ENCODE assay signal across 28 mouse cellular contexts in the genomic region with DNA sequence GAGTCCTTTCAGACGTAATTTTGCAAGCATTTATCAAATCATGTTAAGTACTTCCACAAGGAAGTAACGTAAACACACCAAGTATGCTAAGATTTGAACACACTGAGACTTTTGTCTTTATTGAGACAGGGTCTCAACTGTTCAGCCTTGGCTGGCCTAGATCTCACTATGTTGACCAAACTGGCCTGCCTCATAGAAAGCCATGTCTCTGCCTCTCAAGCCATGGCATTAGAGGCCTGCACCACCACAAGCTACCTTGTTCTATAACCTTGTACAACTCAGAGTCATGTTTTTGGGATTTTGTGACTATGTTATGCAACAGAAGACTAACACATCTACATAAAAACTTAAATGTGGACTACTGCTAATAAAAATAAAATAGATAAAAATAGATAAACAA.
"Had no signal": no experiment of that assay in that cellular context is flagged by ENCODE, and none has a peak within 500 bp of the region (broad histone marks: within the 10 kb centered on the region; RNA-seq: fewer than 3 reads in every experiment).

No protein-coding gene starts in this region.

- H3K9ac ChIP-seq: embryonic facial prominence, embryonic 12.5 days; embryonic facial prominence, embryonic 13.5 days; embryonic facial prominence, embryonic 15.5 days; forebrain, embryonic 12.5 days; forebrain, embryonic 13.5 days; forebrain, embryonic 15.5 days; forebrain, postnatal 0 days had no signal

- H3K9me3 ChIP-seq: embryonic facial prominence, embryonic 10.5 days; embryonic facial prominence, embryonic 12.5 days; embryonic facial prominence, embryonic 13.5 days; embryonic facial prominence, embryonic 15.5 days; forebrain, embryonic 10.5 days; forebrain, embryonic 12.5 days; forebrain, embryonic 13.5 days; forebrain, embryonic 15.5 days had no signal

- DNase-seq: cerebellum, adult 2 months; cerebellum, adult 8-10 months; cerebellum, adult 9-10 months; cerebellum, adult 9-11 months; cerebellum, postnatal 10 days; cerebellum, postnatal 14 days; cerebellum, postnatal 25 days; cerebellum, postnatal 36 days; embryo, embryonic 11 days; forebrain, postnatal 0 days; gastrocnemius, adult 2 months; gastrocnemius, postnatal 10 days; gastrocnemius, postnatal 14 days; gastrocnemius, postnatal 25 days; gastrocnemius, postnatal 36 days; heart, adult 18-20 months; heart, adult 2 months had no signal

- ATAC-seq: forebrain, embryonic 13.5 days; forebrain, embryonic 14.5 days; forebrain, embryonic 15.5 days; forebrain, embryonic 16.5 days; forebrain, postnatal 0 days had no signal

- H3K4me3 ChIP-seq: embryonic facial prominence, embryonic 10.5 days; embryonic facial prominence, embryonic 12.5 days; embryonic facial prominence, embryonic 13.5 days; embryonic facial prominence, embryonic 15.5 days; erythroblast, embryonic 14.5 days; forebrain, embryonic 10.5 days; forebrain, embryonic 12.5 days; forebrain, embryonic 13.5 days; forebrain, embryonic 15.5 days; gastrocnemius, adult 2 months; heart, adult 2 months had no signal

- H3K4me1 ChIP-seq: embryonic facial prominence, embryonic 10.5 days; embryonic facial prominence, embryonic 12.5 days; embryonic facial prominence, embryonic 13.5 days; embryonic facial prominence, embryonic 15.5 days; forebrain, embryonic 10.5 days; forebrain, embryonic 12.5 days; forebrain, embryonic 13.5 days; forebrain, embryonic 15.5 days had no signal

- H3K27me3 ChIP-seq: embryonic facial prominence, embryonic 12.5 days; embryonic facial prominence, embryonic 13.5 days; embryonic facial prominence, embryonic 15.5 days; forebrain, embryonic 12.5 days; forebrain, embryonic 13.5 days; forebrain, embryonic 15.5 days had no signal

- H3K27ac ChIP-seq: embryonic facial prominence, embryonic 10.5 days; embryonic facial prominence, embryonic 12.5 days; embryonic facial prominence, embryonic 13.5 days; embryonic facial prominence, embryonic 15.5 days; forebrain, embryonic 10.5 days; forebrain, embryonic 12.5 days; forebrain, embryonic 13.5 days; forebrain, embryonic 15.5 days; gastrocnemius, adult 2 months; heart, adult 2 months had no signal

- H3K4me2 ChIP-seq: embryonic facial prominence, embryonic 12.5 days; embryonic facial prominence, embryonic 13.5 days; embryonic facial prominence, embryonic 15.5 days; forebrain, embryonic 12.5 days; forebrain, embryonic 13.5 days; forebrain, embryonic 15.5 days had no signal
